Mouse (Mus musculus) skeletal muscle tissue, adult 2 months (tissue): ENCODE measurements around the gene Mrpl40.
"Not testable (repeated sequence)": the region's sequence is repeated elsewhere in the genome, so short reads cannot be mapped to it uniquely, and the experiment has no call there.

Experiments
- DNase-seq: peaks from one replicate; pipeline ENCODE4 v3.0.0-alpha.2; 2012; ENCODE audit warnings: low read depth, low spot score

Gene Mrpl40

GRCm38 (mm10) chr16:18876442-18877308 lies at the start of gene Mrpl40, which contains the start of gene Hira:
TSS of gene Mrpl40 (minus strand) at chr16:18876862.
TSS of gene Hira (plus strand) at chr16:18877037.
- peak; percentile 85 for DNase-seq

GRCm38 (mm10) chr16:18921771-18922170 lies 45.1 kb upstream of the Mrpl40 start:
- no peak for DNase-seq

GRCm38 (mm10) chr16:18916064-18916463 lies 39.4 kb upstream of the Mrpl40 start:
- no peak for DNase-seq

DNA sequence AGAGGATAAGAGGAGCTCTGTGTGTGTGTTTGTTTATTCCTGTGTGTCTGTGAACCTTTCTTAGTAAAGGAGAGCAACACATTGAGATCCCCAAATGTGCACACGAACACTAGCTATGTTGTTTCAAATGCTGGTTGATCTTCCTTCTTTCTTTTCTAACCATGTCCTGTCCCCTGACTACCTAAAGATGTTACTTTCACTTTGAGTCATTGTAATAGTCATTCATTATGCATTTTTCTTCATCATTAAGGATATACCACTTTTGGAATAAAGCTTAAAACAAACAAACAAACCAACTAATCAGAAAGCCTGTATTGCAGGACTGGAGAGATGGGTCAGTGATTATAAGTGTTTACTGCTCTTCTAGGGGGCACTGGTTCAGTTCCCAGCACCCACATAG lies 29.0 kb upstream of the Mrpl40 start:
- no peak for DNase-seq

DNA sequence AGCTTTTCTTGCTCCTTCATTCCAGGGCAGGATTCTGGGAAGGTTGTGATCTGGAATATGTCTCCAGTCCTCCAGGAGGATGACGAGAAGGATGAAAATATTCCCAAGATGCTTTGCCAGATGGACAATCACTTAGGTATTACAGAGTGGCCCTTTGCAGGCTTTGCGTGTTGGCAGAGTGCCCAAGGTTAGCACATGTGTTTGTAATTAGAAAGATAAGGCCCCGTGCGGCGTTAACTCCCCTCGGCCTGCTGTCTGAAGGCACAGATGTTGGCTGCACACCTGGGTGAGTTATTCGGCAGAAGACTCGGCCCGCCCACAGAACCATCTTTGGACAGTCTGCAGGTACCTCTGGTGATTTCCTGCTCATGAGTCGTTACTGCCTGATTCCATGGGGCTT lies 19.8 kb upstream of the Mrpl40 start:
- DNase-seq, result peak; percentile 30

DNA sequence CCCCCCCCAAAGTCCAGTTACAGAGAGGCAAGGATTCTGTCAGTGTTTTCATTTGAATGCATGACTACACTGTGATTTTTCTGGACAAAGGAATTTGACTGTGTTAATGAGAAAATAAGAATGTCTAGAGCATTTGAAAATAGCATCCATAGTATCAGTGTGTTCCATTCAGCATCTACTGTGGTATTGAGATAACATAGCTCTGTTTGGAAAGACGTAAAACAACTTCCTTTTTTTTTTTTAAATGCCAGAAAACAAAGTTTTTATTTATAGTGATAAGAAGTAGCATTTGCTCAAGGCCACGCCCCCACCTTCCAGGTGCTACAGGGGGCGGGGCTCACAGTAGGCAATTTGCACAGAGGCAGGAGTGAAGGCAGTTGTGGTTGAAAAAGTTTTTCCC lies 18.6 kb upstream of the Mrpl40 start:
- no peak for DNase-seq

- no peak for DNase-seq
Measured at GRCm38 (mm10) chr16:18893840-18894372, 17.2 kb upstream of the Mrpl40 start.

- DNase-seq, result no peak
Measured at GRCm38 (mm10) chr16:18884044-18884443, 7.4 kb upstream of the Mrpl40 start.

- DNase-seq, result no peak
Measured at GRCm38 (mm10) chr16:18878091-18878720, 1.5 kb upstream of the Mrpl40 start.

GRCm38 (mm10) chr16:18877386-18878090 lies 876 bp upstream of the Mrpl40 start:
- peak; percentile 21 for DNase-seq

DNA sequence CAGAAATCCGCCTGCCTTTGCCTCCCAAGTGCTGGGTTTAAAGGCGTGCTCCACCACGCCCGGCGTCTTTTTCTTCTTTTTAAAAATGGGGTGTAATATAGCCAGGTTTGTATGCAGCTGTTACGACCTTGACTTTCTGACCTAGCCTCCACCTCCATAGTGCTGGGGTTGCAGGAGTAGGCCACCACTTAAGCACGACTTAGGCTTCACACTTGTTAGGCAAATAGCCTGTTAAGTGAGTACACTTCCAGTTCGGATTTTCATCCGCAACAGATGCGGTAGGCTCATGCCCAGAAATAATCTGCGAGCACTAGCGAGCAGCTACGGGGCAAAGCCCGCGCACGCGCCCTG lies 596 bp downstream of the Mrpl40 start:
- no peak for DNase-seq

DNA sequence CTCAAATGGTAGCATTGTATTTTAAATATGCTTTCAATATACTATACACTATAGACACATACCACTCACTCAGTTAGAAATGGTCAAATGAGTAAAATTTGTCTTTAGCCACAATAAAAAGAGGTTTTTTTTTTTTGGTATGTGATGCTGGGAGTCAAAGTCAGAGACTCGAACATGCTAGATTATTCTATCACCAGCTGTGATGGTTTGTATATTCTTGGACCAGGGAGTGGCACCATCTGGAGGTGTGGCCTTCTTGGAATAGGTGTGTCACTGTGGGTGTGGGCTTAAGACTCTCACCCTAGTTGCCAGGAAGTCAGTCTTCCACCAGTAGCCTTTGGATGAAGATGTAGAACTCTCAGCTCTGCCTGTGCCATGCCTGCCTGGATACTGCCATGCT lies 6.2 kb downstream of the Mrpl40 start:
- not testable (repeated sequence) for DNase-seq

- peak; percentile 84 for DNase-seq
Measured at GRCm38 (mm10) chr16:18860186-18860585, 16.5 kb downstream of the Mrpl40 start.

DNA sequence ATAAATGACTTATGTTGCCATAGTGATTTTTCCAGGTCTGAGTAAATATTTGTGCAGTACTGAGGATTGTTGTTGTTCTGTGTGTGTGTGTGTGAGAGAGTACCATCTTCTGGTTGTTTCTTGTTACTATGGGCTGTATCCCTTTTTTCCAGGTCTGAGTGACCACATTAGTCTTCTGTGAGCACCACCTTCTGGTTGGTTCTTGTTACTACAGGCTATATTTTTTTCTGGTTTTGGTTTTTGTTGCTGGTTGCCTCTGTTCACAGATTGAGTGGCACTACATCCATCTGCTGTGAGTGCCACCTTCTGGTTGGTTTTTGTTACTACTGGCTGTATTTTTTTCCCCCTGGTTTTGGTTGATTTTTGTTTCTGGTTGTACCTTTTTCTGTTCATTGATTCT lies 18.1 kb downstream of the Mrpl40 start:
- peak; percentile 43 for DNase-seq

- DNase-seq, result not testable (repeated sequence)
Measured at GRCm38 (mm10) chr16:18849521-18850190, 27.0 kb downstream of the Mrpl40 start.

GRCm38 (mm10) chr16:18846301-18846820 lies 30.3 kb downstream of the Mrpl40 start:
- no peak for DNase-seq

DNA sequence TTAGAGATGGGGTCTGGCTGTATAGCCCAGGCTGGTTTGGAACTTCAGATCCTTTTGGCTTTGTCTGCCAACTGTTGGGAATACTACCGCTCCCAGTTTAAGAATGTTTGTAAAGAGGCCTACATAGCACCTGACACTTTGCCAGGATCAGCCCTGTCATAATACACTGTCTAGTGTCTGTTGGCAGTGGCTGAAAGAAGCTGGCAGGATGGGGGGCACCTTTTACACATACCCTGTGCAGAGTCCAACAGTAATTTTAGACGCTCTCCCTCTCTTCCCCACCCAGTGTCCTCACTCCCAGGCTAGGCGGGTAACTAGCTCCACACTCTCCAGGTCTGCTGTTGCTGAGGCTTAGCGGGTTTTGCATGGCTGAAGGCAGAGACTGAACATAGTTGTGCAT lies 38.3 kb downstream of the Mrpl40 start:
- no peak for DNase-seq

GRCm38 (mm10) chr16:18836468-18837208 lies 40.0 kb downstream of the Mrpl40 start, which contains the start of the genes 2510002D24Rik and Gm28539:
TSS of gene 2510002D24Rik (plus strand) at chr16:18836578.
TSS of gene Gm28539 (plus strand) at chr16:18836584.
- peak; percentile 88 for DNase-seq

GRCm38 (mm10) chr16:18836073-18836467 lies 40.6 kb downstream of the Mrpl40 start:
- DNase-seq, result no peak

- no peak for DNase-seq
Measured at GRCm38 (mm10) chr16:18833486-18833885, 43.2 kb downstream of the Mrpl40 start.
